Mouse (Mus musculus): ENCODE data around the gene Slc24a5.

The Slc24a5 gene

DNA sequence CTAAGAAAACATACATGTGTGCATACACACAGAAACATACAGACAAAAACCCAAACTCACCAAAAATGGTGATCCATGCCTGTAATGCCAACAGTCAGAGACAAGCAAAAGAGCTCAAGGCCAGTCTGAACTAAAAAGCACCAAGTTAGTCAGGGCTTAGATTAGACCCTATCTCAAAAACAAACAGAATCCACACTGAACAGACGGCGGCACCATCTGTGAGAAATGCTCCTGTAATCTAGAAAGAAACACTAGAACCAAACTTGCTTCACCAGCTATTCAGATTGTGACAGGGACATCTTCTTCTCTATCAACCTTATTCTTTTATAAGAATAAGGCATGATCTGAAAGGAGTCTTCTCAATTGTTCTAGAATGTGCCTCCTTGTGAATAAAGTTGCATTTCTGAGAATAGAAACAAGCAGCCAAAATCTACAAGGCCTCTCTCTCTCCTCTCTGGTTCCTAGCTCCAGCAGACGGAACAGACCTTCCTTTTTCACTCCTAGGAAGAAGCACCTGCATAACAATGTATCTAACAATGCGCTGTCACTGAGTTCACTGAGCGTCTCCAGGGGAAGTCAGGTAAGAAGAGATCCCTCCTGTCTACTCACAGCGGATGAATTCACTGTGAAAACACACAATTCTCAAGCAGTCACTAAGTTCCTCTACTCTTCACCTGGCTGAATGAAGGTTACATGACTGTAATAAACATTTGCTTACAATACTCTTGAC, 51.6 kb downstream of the Slc24a5 start:
- no peak for DNase-seq (ENCODE audit: low read depth, low spot score)

DNA sequence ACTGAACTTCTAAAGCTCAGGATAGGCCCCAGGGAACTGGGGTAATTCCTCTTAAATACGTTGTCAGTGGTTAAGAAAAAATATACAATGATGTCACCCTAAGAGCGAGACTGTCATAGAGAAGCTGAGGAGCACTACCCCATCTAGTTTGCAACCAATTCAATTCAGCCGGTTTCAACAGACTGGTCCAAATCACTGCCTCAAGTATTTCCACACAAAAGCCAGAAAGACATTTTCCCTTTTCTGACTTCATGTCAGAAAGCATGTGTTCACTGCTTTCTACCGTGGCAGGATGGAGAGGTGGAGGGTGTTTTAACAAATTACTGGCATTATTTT, 54.3 kb downstream of the Slc24a5 start:
- DNase-seq (ENCODE audit: low read depth, low spot score), result no peak

DNA sequence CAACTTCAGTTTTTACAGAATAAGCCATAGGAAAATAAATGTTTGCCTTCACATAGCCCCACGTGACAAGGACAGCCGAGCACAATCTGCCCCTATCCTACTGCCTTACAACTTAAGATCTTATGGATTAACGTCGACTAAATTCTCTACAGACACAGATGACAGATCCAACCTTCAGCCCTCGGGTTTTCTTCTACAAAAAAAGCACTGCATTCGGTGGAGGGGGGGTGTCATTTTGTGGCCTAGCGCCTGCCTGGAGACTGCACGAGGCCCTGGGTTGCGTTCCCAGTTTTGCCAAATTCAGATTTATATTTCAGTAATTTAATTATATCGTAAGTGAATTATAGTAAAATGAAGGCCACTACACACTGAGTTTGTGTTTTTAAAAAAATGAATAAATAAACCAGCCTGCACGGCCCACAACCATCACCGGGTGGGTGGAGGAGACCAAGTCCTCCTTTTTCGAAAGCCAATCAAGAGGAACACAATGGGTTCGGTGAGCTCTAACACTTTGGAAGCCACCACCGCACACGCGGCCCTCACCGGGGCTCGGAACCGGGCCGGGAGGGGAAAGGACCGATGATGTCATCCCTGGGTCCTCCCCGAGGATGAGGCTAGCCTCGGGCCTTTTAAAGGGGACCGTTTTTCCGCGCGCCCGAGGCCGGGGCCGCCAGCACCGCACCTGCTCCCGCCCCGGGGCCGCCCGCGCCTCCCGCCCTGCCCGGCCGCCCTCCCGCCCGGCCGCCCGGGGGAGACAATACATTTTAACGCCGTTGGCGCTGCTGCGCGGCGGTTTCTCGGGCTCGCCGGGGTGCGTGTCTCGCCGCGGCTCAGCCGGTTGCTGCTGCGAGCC, 54.9 kb downstream of the Slc24a5 start:
- DNase-seq (ENCODE audit: low read depth, low spot score), result no peak

DNA sequence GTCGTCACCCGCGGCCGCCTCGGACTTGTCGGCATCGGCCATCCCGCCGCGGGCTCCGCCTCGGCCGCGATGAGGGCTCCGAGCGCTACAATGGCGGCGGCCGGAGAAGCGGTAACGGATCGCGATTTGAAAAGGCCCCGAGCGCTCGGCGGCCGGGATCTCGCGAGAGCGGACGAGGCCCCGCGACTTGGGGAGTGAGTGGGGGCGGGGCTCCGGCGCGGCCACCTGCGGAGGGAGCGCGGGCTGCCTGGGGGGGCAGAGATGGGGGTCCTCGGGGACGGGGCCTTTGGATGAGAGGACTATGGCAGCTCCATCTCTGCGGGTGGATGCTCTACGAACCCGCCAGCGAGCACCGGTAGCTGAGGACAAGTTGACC, 55.5 kb downstream of the Slc24a5 start, which contains the start of gene Myef2:
Gene Myef2, minus strand, starts transcription at position 185 of the 376 bp plus-strand sequence.
- no peak for DNase-seq (ENCODE audit: low read depth, low spot score)

GRCm38 (mm10) chr2:125125824-125126223, 57.9 kb downstream of the Slc24a5 start:
- no peak for DNase-seq (ENCODE audit: low read depth, low spot score)

DNA sequence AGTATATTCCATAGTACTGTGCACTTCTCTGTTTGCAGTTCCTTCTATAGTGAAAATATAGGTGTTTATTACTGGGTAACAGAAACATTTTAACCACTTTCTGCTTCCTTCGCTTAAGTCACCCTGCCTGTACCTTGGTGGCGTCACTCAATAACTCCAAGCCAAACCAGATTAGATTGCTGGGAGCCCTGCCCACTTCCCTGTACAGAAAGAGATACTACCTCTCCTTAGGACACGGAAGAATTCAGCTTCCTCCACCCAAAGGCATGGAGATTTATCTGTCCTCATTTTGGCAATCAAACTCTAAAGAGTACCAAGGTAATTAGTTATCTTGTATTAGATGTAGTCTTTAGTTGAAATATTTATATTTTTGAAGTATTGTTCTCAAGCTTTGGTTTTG, 58.9 kb downstream of the Slc24a5 start:
- no peak for DNase-seq (ENCODE audit: low read depth, low spot score)

DNA sequence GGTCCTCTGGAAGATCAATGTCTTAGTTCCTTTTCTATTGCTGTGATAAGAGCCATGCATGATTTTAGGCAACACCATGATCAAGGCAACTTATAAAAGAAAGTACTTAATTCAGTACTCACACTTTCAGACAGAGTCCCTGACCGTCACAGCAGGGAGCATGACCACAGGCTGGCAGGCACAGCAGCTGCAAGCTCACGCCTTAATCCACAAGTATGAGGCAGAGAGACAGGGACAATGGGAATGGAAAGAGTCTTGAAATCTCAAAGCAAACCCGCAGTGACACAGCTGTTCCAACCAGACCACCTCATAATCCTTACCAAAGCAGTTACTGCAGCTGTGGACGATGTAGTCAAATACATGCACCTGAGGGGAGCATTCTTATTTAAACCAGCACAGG, 66.2 kb downstream of the Slc24a5 start:
- no peak for DNase-seq (ENCODE audit: low read depth, low spot score)

GRCm38 (mm10) chr2:125135903-125136811, 68.2 kb downstream of the Slc24a5 start, which contains the start of gene Ctxn2:
Gene Ctxn2, plus strand, starts transcription at chr2:125136692.
- peak; percentile 61 for DNase-seq (ENCODE audit: low read depth, low spot score)

- DNase-seq (ENCODE audit: low read depth, low spot score), result no peak
Observed at GRCm38 (mm10) chr2:125136846-125137245, 68.9 kb downstream of the Slc24a5 start.

All from WW6 (cell line).